Mouse (Mus musculus): ENCODE results near the gene Pde6c.

- TF ChIP-seq CTCF (IDR thresholded peaks at IDR 0.05; ENCODE audit: control insufficient read depth, insufficient read depth, insufficient read length) (no peak), MYOG (IDR thresholded peaks at IDR 0.05; ENCODE audit: control insufficient read depth, extremely low read depth, insufficient read length) (no peak)
Measured at GRCm38 (mm10) chr19:38107871-38108270, 24.7 kb upstream of the Pde6c start.
